Mouse (Mus musculus) small intestine, adult 2 months (tissue): Measurements from ENCODE around the gene Pnrc2. TPM values are rescaled to one million over a fixed set of nuclear protein-coding genes. Genes with fewer than 3 reads are reported as not detected.

Source experiments
- H3K27ac ChIP-seq: fragments of 200-500 bp; 2 replicates; pipeline ENCODE4 v1.5.1; 2012; ENCODE audit warnings: low read depth, low read length, control low read depth, inconsistent platforms; ENCODE audit not compliant: insufficient read depth
- H3K27me3 ChIP-seq: fragments of 200-500 bp; 2 replicates; pipeline ENCODE4 v1.6.1; 2012; ENCODE audit warnings: mild to moderate bottlenecking, moderate library complexity, low read length, inconsistent platforms; ENCODE audit not compliant: control insufficient read depth, insufficient read depth
- H3K36me3 ChIP-seq: fragments of 200-500 bp; 2 replicates; pipeline ENCODE4 v1.6.1; 2012; ENCODE audit warnings: mild to moderate bottlenecking, low read length, control low read depth, inconsistent platforms; ENCODE audit not compliant: control insufficient read depth, insufficient read depth
- H3K4me1 ChIP-seq: fragments of 200-500 bp; 2 replicates; pipeline ENCODE4 v1.6.1; 2012; ENCODE audit warnings: low read length, inconsistent platforms, mixed read lengths; ENCODE audit not compliant: control insufficient read depth, insufficient read depth, insufficient read length
- H3K4me3 ChIP-seq: fragments of 200-500 bp; 2 replicates; pipeline ENCODE4 v1.5.1; 2012; ENCODE audit warnings: low read depth, mild to moderate bottlenecking, control low read depth, inconsistent platforms, low read length, moderate library complexity
- CTCF ChIP-seq: fragments of 200-500 bp; IDR thresholded peaks from 2 replicates; pipeline ENCODE4 v1.5.1; 2012; ENCODE audit warnings: low read depth, mild to moderate bottlenecking, control low read depth, inconsistent platforms, low read length, moderate library complexity, mixed read lengths; ENCODE audit not compliant: insufficient replicate concordance, insufficient read length; ENCODE audit errors: extremely low read depth
- POLR2A ChIP-seq: fragments of 200-500 bp; IDR thresholded peaks from 2 replicates; pipeline ENCODE4 v1.6.1; 2012; ENCODE audit warnings: low read depth, mild to moderate bottlenecking, control low read depth, inconsistent platforms, low read length, moderate library complexity
- WGBS: fragments of 180-500 bp; shearing (Covaris S2); methylation state at CpG from one replicate; pipeline ENCODE4 v1.1.7; 2018; 5-methylcytosine and 5-hydroxymethylcytosine counted together
- polyA plus RNA-seq: library from polyadenylated mRNA; depleted of rRNA; stranded (reverse); fragments of >200 nt; gene quantifications from 2 replicates; pipeline ENCODE4 v1.2.3, GENCODE M21; 2012

The Pnrc2 gene
- polyA plus RNA-seq, 1 experiment, result 8.5 TPM

DNA sequence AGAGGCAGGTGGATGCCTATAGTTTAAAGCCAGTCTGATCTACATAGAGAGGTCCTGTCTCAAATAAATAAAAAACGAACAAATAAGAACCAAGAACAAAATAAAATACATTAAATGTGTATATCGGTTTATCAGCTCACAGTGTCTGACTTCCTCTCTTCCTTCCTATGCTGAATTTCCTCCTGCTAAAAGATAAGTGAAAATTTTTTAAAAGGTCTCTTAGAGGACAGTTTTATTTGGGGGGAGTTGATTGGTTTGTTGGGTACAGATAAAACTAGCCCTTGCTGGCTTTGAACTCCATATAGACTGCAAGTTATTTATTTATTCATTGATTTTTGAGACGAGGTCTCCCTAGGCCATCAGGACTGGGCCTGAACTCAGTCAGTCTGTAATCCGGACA, 39.8 kb upstream of the Pnrc2 start:
- 74% methylated on average over 4 of the region's 4 CpGs for WGBS
- Histone ChIP-seq H3K27ac (no peak overlapping the region), H3K36me3 (no peaks in the 10 kb centered on the region), H3K4me3 (no peak overlapping the region), H3K4me1 (peaks cover 12% of the 10 kb centered on the region), H3K27me3 (no peaks in the 10 kb centered on the region)
- TF ChIP-seq POLR2A, result no peak
- TF ChIP-seq CTCF, result no peak

DNA sequence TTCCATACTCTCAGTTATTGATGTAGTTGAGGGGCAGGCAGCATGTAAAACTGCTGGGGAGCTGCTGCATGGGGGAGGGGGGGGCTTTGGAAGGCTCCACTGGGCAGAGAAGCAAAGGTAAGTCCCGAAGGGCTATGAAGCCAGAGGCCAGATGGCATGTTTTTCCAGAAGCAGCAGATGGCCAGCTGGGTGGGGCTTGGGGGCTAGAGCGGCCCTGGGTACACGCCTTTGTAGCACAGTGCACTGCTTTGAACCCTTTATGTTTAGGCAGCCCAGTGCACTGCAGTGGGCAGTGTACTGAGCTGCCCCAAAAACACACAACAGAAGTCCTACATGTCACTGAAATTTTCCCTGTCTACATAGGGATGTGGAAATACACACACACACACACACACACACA, 39.2 kb upstream of the Pnrc2 start:
- Histone ChIP-seq H3K27me3 (no peaks in the 10 kb centered on the region), H3K27ac (no peak overlapping the region), H3K4me3 (no peak overlapping the region), H3K36me3 (no peaks in the 10 kb centered on the region), H3K4me1 (peaks cover 6% of the 10 kb centered on the region)
- 33% methylated on average over 3 of the region's 3 CpGs for WGBS
- no peak for TF ChIP-seq POLR2A
- TF ChIP-seq CTCF, result no peak

DNA sequence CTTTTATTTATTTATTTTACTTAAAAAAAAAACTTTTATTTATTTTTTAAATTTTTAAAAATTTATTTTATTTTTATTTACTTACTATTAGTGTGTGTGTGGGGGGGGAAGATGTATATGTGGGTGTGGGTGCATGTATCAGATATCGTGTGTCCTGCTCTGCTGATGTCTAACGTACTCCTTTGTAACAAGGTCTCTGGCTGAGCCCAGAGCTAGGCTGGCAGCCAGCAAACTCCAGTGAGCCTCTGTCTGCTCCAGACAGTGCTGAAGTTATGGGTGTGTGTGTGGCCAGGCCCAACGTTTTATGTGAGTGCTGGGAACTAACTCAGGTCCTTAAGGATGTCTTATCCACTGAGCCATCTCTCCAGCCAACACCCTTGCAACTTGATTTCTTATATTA, 38.5 kb upstream of the Pnrc2 start:
- Histone ChIP-seq H3K36me3 (no peaks in the 10 kb centered on the region), H3K4me3 (no peak overlapping the region), H3K27me3 (no peaks in the 10 kb centered on the region), H3K27ac (no peak overlapping the region), H3K4me1 (peaks cover 5% of the 10 kb centered on the region)
- TF ChIP-seq CTCF, result no peak
- TF ChIP-seq POLR2A, result no peak
- WGBS, result 78% methylated on average over 3 of the region's 3 CpGs

DNA sequence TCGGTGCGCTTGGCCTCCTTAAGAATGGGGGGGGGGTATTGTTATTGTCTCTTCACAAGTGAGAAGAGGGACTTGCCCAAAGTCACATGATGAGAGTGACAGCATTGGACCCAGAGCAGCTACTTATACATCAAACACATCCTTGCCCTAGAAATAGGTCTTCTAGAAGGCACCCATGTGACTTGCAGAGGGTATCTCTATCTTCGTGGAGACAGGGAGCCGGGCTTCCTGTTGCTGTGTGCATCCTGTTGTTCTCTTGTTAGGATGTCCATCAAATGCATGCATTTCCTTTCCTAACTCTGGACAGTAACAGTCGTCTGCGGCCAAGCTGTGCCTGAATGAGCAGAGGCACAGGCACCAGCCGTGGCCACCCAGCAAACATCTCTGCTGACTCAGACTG, 37.9 kb upstream of the Pnrc2 start:
- Histone ChIP-seq H3K27ac (0 out of 2 replicates have a peak overlapping the region, but pooled peaks have one; percentile 7), H3K4me1 (peaks cover 5% of the 10 kb centered on the region)
- 78% methylated on average over 7 of the region's 7 CpGs for WGBS

DNA sequence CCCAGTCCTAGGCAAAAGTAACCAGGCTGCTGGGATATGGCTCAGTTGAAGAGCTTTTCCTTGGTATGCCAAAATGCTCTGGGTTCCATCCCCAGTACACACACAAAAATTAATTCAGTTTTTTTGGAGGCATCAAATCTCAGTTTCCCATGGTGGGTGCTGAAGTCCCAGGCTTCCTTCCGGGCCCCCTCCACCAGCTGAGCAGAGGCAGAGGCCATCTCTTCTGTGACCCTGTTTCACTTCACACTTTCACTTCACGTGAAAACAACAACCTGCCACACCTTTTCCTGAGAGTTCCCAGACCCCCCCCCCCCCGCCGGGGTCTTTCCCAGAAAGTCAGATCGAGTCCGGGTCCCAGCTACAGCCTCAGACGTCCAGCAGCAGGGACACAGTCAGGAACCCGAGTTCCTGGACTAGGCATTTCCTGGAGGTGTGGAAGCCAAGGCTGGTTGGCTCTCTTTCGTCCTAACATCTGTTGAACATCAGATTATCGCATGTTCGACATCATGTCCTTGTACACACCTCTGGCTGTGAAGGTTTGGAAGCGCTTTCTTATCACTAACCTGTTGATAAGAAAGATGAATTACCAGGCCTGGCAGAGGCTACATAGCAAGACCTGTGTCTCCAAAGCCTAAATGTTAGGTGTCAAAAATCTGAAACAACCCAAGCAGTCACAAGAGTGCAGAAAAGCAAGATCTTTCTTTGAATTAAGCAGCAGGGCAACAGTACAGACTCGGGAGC, 35.8 kb upstream of the Pnrc2 start:
- TF ChIP-seq POLR2A (no peak), CTCF (no peak)
- WGBS, result 17% methylated on average over 13 of the region's 13 CpGs
- H3K27me3 ChIP-seq, result no peaks in the 10 kb centered on the region
- no peak overlapping the region for H3K4me3 ChIP-seq
- peak overlapping the region; percentile 5; the same call in 1 of the 2 replicates for H3K27ac ChIP-seq
- H3K4me1 ChIP-seq, result peaks cover 5% of the 10 kb centered on the region
- no peaks in the 10 kb centered on the region for H3K36me3 ChIP-seq

More for the DNA sequence above, 37.9 kb upstream of the Pnrc2 start:
- Histone ChIP-seq H3K27me3 (no peaks in the 10 kb centered on the region), H3K36me3 (no peaks in the 10 kb centered on the region), H3K4me3 (no peak overlapping the region)
- TF ChIP-seq CTCF, result no peak
- TF ChIP-seq POLR2A, result no peak

DNA sequence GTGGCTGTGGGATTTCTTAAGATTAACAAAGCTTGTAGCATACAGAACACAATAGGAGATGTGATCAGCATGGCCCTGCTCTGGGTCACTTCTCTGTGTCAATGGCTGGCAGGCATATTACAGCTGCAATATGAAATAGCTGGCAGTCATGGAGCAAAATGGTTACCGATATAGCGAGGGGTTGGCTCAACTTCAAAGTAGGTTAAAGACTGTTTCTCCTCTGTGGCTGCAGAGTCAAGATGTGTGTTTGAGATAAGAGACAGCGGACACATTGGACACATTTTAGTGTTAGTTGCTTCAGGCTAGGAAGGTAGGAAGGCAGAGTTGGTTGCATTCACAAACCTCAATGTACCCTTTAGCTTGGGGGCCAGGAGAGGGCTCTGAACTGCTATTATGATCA, 33.0 kb upstream of the Pnrc2 start:
- no peaks in the 10 kb centered on the region for H3K27me3 ChIP-seq
- WGBS, result 72% methylated on average over 3 of the region's 3 CpGs
- H3K4me1 ChIP-seq, result peaks cover 5% of the 10 kb centered on the region
- no peak for TF ChIP-seq CTCF
- TF ChIP-seq POLR2A, result no peak
- H3K4me3 ChIP-seq, result no peak overlapping the region
- no peak overlapping the region for H3K27ac ChIP-seq
- H3K36me3 ChIP-seq, result no peaks in the 10 kb centered on the region

DNA sequence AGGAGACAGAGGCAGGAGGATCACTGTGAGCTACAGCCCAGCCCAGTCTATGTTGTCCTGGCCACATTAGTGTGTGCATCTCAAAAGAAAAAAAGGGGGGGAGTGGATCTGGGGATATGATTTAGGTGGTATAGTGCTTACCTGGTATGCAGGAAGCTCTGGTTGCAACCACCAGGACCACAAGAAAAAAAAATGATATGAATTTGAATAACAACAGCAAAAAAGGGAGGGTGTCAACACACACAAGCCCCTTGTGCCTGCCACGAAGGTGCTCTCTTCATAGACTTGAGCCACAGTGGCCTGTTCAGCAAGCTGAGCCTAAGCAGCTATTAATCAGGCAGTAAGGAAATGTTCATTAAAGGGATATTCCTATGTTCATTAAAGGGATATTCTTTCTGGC, 31.2 kb upstream of the Pnrc2 start:
- H3K4me3 ChIP-seq, result no peak overlapping the region
- no peaks in the 10 kb centered on the region for H3K36me3 ChIP-seq
- H3K27me3 ChIP-seq, result no peaks in the 10 kb centered on the region
- TF ChIP-seq CTCF, result no peak
- no peak for TF ChIP-seq POLR2A
- 44% methylated on average over 1 of the region's 1 CpGs for WGBS
- peaks cover 5% of the 10 kb centered on the region for H3K4me1 ChIP-seq
- no peak overlapping the region for H3K27ac ChIP-seq
